Mouse (Mus musculus) liver, embryonic 14.5 days (tissue): ENCODE measurements around the gene Ntng1. TPM values are rescaled to one million over a fixed set of nuclear protein-coding genes. Genes with fewer than 3 reads are reported as not detected.
A peak's percentile ranks its signal among the peaks of the same experiment; 100 is the strongest.

Experiments used
- ATAC-seq: fragments of 200-750 bp; cut with Nextera tagmentation; 2 replicates; pipeline ENCODE4 v1.8.0; 2017; ENCODE audit warnings: moderate number of reproducible peaks, mild to moderate bottlenecking, moderate library complexity; ENCODE audit not compliant: insufficient read depth
- DNase-seq, 3 experiments: peaks; one replicate each; pipeline ENCODE4 v3.0.0-alpha.2; 2012 to 2013; ENCODE audit warnings: low read depth in 3 of 3, low spot score in 3 of 3
- H3K27ac ChIP-seq: fragments of 300-500 bp; sonication (generic); 2 replicates; pipeline ENCODE4 v1.5.1; 2014; ENCODE audit warnings: moderate library complexity, mild to moderate bottlenecking, control low read depth, inconsistent platforms
- H3K27me3 ChIP-seq: fragments of 300-500 bp; sonication (generic); 2 replicates; pipeline ENCODE4 v1.6.1; 2014; ENCODE audit warnings: mild to moderate bottlenecking, low read length, moderate library complexity; ENCODE audit not compliant: control insufficient read depth, insufficient read depth
- H3K36me3 ChIP-seq: fragments of 300-500 bp; sonication (generic); replicated peaks from 2 replicates; pipeline ENCODE4 v1.6.1; 2014; ENCODE audit warnings: low read depth; ENCODE audit not compliant: control insufficient read depth, insufficient read depth
- H3K4me1 ChIP-seq, 2 experiments: fragments of 200-500 bp in 1 of 2; fragments of 300-500 bp in 1 of 2; sonication (generic) in 1 of 2; replicated peaks; 2 replicates each; pipeline ENCODE4 v1.6.1; 2012 to 2014; ENCODE audit warnings: antibody characterized with exemption in 1 of 2, inconsistent platforms in 1 of 2, low read length in 1 of 2; ENCODE audit not compliant: control insufficient read depth in 2 of 2, insufficient read depth in 2 of 2
- H3K4me2 ChIP-seq: fragments of 300-500 bp; sonication (generic); 2 replicates; pipeline ENCODE4 v1.6.1; 2014; ENCODE audit warnings: low read depth, mild to moderate bottlenecking, control low read depth, moderate library complexity
- H3K4me3 ChIP-seq, 2 experiments: fragments of 200-500 bp in 1 of 2; fragments of 300-500 bp in 1 of 2; sonication (generic) in 1 of 2; 2 replicates each; pipeline ENCODE4 v1.5.1; 2012 to 2014; ENCODE audit warnings: low read depth in 2 of 2, low read length in 2 of 2, mild to moderate bottlenecking in 2 of 2, control low read depth in 1 of 2, inconsistent platforms in 1 of 2, moderate library complexity in 1 of 2; ENCODE audit not compliant: insufficient read depth in 1 of 2
- H3K9ac ChIP-seq: fragments of 300-500 bp; sonication (generic); replicated peaks from 2 replicates; pipeline ENCODE4 v1.6.1; 2014; ENCODE audit warnings: mild to moderate bottlenecking, control low read depth, moderate library complexity
- H3K9me3 ChIP-seq: fragments of 300-500 bp; sonication (generic); 2 replicates; pipeline ENCODE4 v1.6.1; 2016; ENCODE audit warnings: low read length, mixed read lengths; ENCODE audit not compliant: control insufficient read depth
- CTCF ChIP-seq: IDR thresholded peaks from 2 replicates; pipeline ENCODE4 v1.5.1; 2016; ENCODE audit warnings: antibody characterized with exemption, low read depth, control low read depth
- EP300 ChIP-seq: IDR thresholded peaks from 2 replicates; pipeline ENCODE4 v1.6.1; 2016; ENCODE audit warnings: antibody characterized with exemption, low read depth
- WGBS: fragments of 180-500 bp; shearing (Covaris S2); extraction: QIAGEN DNeasy Blood & Tissue Kit; methylation state at CpG from one replicate; pipeline ENCODE4 v1.1.7; 2014; ENCODE audit not compliant: insufficient replicate concordance; 5-methylcytosine and 5-hydroxymethylcytosine counted together
- polyA plus RNA-seq, 2 experiments: library from polyadenylated mRNA; depleted of rRNA in 1 of 2; stranded (reverse) in 1 of 2; unstranded in 1 of 2; fragments of >200 nt; fragmentation: Nextera tagmentation in 1 of 2; extraction: Ambion mirVana in 1 of 2; gene quantifications; 2 replicates each; pipeline versions ENCODE4 v1.2.1 to v1.2.3; 2012 to 2014

Ntng1 gene
- polyA plus RNA-seq, 2 experiments: 0.03 to 0.04 TPM

DNA sequence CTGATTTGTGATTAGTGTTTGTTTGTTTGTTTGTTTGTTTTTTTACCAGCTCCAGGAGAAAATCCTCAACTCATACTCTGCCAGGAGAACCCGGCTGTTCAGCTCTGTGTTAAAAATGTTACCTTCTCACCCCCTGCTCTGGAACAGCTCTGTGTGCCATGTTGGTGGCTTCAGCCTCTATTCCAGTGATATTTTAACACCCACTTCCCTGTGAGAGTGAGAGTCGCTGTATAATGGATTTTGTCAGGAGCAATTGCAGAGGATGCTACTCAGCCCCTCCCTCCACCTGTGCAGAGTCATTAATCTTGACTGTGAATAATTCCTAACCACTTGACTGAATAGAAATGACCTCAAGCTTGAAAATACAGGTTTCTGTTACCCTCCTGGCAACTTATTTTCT, 339.7 kb downstream of the Ntng1 start:
- TF ChIP-seq CTCF: no peak
- TF ChIP-seq EP300: no peak
- no peak overlapping the region for H3K4me2 ChIP-seq
- no peaks in the 10 kb centered on the region for H3K4me1 ChIP-seq
- no peaks in the 10 kb centered on the region for H3K36me3 ChIP-seq
- no peaks in the 10 kb centered on the region for H3K9me3 ChIP-seq
- no peak overlapping the region for H3K4me3 ChIP-seq
- no peak overlapping the region for H3K27ac ChIP-seq
- no peaks in the 10 kb centered on the region for H3K27me3 ChIP-seq
- WGBS: 43% methylated on average over 2 of the region's 2 CpGs
- no peak overlapping the region for H3K9ac ChIP-seq
- no peak for ATAC-seq
- no peak for DNase-seq

DNA sequence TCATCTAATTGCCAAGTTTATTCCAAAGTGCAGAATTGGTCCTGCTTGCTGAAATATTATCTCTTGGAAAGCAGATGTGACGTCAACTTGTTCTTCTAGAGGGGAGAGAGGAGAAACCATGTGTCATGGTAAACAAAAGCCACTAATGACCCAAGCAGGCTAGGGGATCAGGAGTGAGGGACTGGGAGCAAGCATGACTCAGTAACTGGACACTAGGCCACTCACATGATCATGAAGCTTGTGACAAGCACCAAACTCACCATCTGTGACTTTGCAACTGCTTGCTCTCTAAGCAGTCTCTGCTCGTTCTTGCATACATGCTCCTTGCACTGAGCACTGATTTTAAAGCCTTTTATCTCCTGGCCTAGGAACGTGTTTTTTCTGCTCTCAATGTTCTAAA, 340.2 kb downstream of the Ntng1 start:
- H3K27me3 ChIP-seq: no peaks in the 10 kb centered on the region
- no peak overlapping the region for H3K4me3 ChIP-seq
- H3K36me3 ChIP-seq: no peaks in the 10 kb centered on the region
- no peaks in the 10 kb centered on the region for H3K9me3 ChIP-seq
- no peaks in the 10 kb centered on the region for H3K4me1 ChIP-seq
- no peak overlapping the region for H3K9ac ChIP-seq
- TF ChIP-seq CTCF (no peak), EP300 (no peak)
- ATAC-seq (no peak), DNase-seq (no peak)
- 30% methylated on average over 3 of the region's 3 CpGs for WGBS
- H3K4me2 ChIP-seq: no peak overlapping the region
- no peak overlapping the region for H3K27ac ChIP-seq

DNA sequence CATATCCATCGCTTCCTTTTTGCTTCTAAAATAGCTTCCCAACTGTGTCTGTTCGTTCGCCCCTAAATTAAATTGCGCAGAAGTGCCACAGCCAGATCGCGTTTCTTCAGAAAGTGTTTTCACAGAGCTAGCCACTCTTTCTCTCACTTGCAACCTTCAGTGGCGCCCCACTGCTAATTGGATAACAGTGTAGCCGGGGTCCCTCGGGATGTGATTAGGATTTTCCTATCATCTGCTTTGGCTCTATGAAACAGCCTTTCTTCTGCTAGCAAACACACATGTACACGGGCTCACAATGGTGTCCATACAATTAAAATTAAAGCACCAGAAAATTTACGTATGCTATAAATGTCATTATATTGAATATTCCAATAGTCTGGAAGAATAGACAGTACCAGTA, 346.5 kb downstream of the Ntng1 start:
- H3K36me3 ChIP-seq: no peaks in the 10 kb centered on the region
- WGBS: 75% methylated on average over 11 of the region's 11 CpGs
- H3K27me3 ChIP-seq: no peaks in the 10 kb centered on the region
- TF ChIP-seq CTCF: no peak
- no peak for TF ChIP-seq EP300
- H3K9me3 ChIP-seq: no peaks in the 10 kb centered on the region
- no peak for ATAC-seq
- no peak overlapping the region for H3K9ac ChIP-seq
- no peaks in the 10 kb centered on the region for H3K4me1 ChIP-seq
- no peak overlapping the region for H3K4me2 ChIP-seq
- no peak overlapping the region for H3K27ac ChIP-seq
- DNase-seq: no peak
- H3K4me3 ChIP-seq: no peak overlapping the region

DNA sequence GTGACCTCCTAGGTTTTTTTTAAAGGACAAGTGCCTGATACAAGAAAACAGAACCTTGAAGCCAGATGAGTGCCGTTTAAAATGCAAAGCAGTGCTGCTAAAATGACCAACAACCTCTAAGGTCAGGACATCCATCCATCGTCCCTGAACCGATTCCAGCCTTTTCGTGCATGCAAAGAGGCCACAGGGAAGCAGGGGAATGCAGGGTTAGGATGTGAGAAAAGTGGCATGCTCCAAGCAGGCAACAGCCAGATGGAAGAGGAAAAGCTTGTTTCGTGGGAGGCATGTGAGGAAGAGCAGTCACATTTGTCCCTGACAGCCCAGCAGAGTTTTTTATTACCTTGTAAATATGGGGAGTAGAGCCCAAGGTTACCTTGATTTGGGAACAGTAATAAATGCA, 360.6 kb downstream of the Ntng1 start:
- Histone ChIP-seq H3K4me2 (no peak overlapping the region), H3K4me3 (no peak overlapping the region), H3K36me3 (no peaks in the 10 kb centered on the region), H3K9ac (no peak overlapping the region), H3K4me1 (no peaks in the 10 kb centered on the region), H3K27ac (no peak overlapping the region), H3K9me3 (no peaks in the 10 kb centered on the region), H3K27me3 (no peaks in the 10 kb centered on the region)
- TF ChIP-seq CTCF (no peak), EP300 (no peak)
- WGBS: 33% methylated on average over 5 of the region's 5 CpGs
- no peak for ATAC-seq
- DNase-seq: no peak

DNA sequence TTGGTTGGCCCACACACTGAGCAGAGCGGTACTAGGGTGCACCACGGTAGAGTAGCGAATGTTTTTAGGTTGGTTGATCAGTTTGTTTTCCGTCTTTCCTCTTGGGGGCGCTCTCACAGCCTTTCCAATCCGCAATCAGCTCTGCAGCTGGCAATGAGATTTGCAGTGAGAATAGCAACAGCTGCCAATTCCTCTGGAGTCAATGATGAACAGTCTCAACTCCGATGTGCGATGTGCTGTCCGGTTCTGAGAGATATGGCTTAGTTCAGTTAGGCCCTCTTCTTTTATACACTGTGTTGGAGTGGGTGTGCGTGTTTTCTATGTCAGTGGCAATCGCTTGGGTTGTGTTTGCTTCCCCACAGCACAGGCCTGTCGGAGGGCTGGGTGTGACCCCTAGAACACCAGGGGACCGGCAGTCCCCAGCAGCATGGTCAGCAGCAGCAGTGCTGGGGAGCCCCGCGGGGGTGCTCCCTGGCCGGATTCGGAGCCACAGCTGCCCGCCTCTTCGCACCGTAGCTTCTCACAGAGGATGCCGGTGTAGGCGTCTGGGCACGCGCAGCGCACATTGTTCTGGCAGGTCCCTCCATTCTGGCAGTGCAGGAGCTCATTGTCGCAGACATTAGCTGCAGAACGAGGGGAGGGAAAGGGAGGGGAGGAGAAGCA, 361.4 kb downstream of the Ntng1 start:
- DNase-seq (no peak), ATAC-seq (no peak)
- Histone ChIP-seq H3K4me3 (no peak overlapping the region), H3K9ac (no peak overlapping the region), H3K4me1 (no peaks in the 10 kb centered on the region), H3K27ac (no peak overlapping the region), H3K27me3 (no peaks in the 10 kb centered on the region), H3K36me3 (no peaks in the 10 kb centered on the region), H3K4me2 (no peak overlapping the region; the same call in 1 of the 2 replicates), H3K9me3 (no peaks in the 10 kb centered on the region)
- WGBS: 7% methylated on average over 27 of the region's 27 CpGs
- no peak for TF ChIP-seq EP300
- 0 out of 2 replicates have a peak, but pooled peaks have one; percentile 6 for TF ChIP-seq CTCF
